In the genomic region with DNA sequence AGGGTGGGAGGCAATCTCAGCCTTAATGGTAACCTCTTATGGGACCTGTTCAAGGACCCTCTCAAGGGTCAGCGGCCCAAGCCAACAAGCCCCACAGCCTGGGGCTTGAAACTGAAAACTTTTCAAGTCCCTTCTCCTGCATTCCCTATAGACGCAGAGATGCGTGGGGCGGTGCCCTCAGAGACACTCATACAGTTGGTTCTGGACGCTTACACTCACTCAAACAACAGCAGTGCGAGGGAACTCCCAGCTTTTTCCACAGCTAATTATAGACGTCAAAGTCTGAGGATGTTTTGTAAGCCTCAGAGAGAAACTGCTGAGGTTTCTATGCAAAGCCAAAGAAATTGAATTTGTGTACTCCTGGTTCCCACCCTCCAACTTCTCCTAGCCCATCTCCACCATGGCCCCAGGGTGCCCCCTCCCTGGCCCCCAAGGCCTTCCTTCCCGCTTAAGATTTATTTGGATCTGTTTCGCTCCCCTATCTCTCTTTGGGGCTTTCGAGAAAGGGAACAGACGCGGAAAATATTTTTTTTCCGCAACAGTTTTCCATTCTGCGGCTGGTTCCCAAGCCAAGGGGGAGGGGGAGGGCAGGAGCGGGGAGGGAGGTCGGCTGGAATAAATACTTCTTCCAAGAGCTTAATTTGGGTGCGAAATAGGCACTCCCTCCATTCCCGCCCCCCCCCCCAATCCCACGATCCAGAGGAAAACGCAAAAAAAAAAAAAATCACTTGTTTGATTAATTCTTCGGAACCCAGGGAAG, we compare ENCODE assay signal across 7 mouse cellular contexts. TPM values are rescaled to one million over a fixed set of nuclear protein-coding genes. Genes with fewer than 3 reads are reported as not detected.
DNase-seq lines count a peak whose midpoint lies in the region; ATAC-seq lines count a peak whose summit lies in the region.

No protein-coding gene starts in this region.

- no peaks in the 10 kb centered on the region for H3K9me3 ChIP-seq in intestine, embryonic 15.5 days
- no peaks in the 10 kb centered on the region for H3K9me3 ChIP-seq in lung, embryonic 16.5 days (ENCODE audit: control insufficient read depth, low read length)
- no peaks in the 10 kb centered on the region for H3K9me3 ChIP-seq in stomach, embryonic 16.5 days (replicated peaks; ENCODE audit: control insufficient read depth, low read length)

- no peak overlapping the region for H3K27ac ChIP-seq in intestine, embryonic 15.5 days
- peak overlapping the region; percentile 70 for H3K27ac ChIP-seq in lung, embryonic 16.5 days (ENCODE audit: low read length)
- peak overlapping the region; percentile 66 for H3K27ac ChIP-seq in stomach, embryonic 16.5 days (ENCODE audit: low read length)

- peak overlapping the region; percentile 94 for H3K4me2 ChIP-seq in intestine, embryonic 15.5 days (replicated peaks)
- H3K4me2 ChIP-seq in lung, embryonic 16.5 days (ENCODE audit: low read depth, low read length) = peak overlapping the region; percentile 96
- peak overlapping the region; percentile 93 for H3K4me2 ChIP-seq in stomach, embryonic 16.5 days (ENCODE audit: low read depth, low read length)

- no peaks in the 10 kb centered on the region for H3K27me3 ChIP-seq in intestine, embryonic 15.5 days (replicated peaks)
- H3K27me3 ChIP-seq in lung, embryonic 16.5 days (ENCODE audit: control insufficient read depth, insufficient read depth, low read depth, low read length) = no peaks in the 10 kb centered on the region
- H3K27me3 ChIP-seq in stomach, embryonic 16.5 days (ENCODE audit: control insufficient read depth, insufficient read depth, low read length) = no peaks in the 10 kb centered on the region

- peak; percentile 37 for ATAC-seq in CD4-positive, CD25-positive, alpha-beta regulatory T cell, adult 4 months
- ATAC-seq in intestine, embryonic 15.5 days = no peak
- peak; percentile 25; the same call in 1 of the 2 replicates for ATAC-seq in lung, embryonic 16.5 days (ENCODE audit: low read depth)
- no peak for ATAC-seq in stomach, embryonic 16.5 days (ENCODE audit: insufficient read depth, low FRiP score)

- whole genome bisulfite sequencing in intestine, embryonic 15.5 days = 7% methylated on average over 21 of the region's 21 CpGs
- 3% methylated on average over 21 of the region's 21 CpGs for WGBS in lung, embryonic 16.5 days
- 2% methylated on average over 21 of the region's 21 CpGs for WGBS in stomach, embryonic 16.5 days

- no peaks in the 10 kb centered on the region for H3K36me3 ChIP-seq in intestine, embryonic 15.5 days
- H3K36me3 ChIP-seq in lung, embryonic 16.5 days (ENCODE audit: control insufficient read depth, insufficient read depth, low read length) = no peaks in the 10 kb centered on the region
- H3K36me3 ChIP-seq in stomach, embryonic 16.5 days (ENCODE audit: control insufficient read depth, insufficient read depth, low read length) = no peaks in the 10 kb centered on the region

- peak overlapping the region; percentile 66 for H3K9ac ChIP-seq in intestine, embryonic 15.5 days
- peak overlapping the region; percentile 72 for H3K9ac ChIP-seq in lung, embryonic 16.5 days (ENCODE audit: low read length)
- peak overlapping the region; percentile 81 for H3K9ac ChIP-seq in stomach, embryonic 16.5 days (ENCODE audit: low read length)

- peak; percentile 34 for DNase-seq in MN1 (ENCODE audit: low spot score)
- DNase-seq in heart, adult 11 months = peak; percentile 96
- DNase-seq in layer of hippocampus, postnatal 10 days (ENCODE audit: low spot score in 2 of 2) = no peak

- H3K4me1 ChIP-seq in intestine, embryonic 15.5 days (replicated peaks) = peaks cover 35% of the 10 kb centered on the region
- peaks cover 27% of the 10 kb centered on the region for H3K4me1 ChIP-seq in lung, embryonic 16.5 days (replicated peaks; ENCODE audit: control insufficient read depth, insufficient read depth, low read length)
- H3K4me1 ChIP-seq in stomach, embryonic 16.5 days (ENCODE audit: control insufficient read depth, insufficient read depth, low read length) = peaks cover 33% of the 10 kb centered on the region

- peak overlapping the region; percentile 65 for H3K4me3 ChIP-seq in intestine, embryonic 15.5 days (replicated peaks)
- H3K4me3 ChIP-seq in lung, embryonic 16.5 days (ENCODE audit: low read length) = peak overlapping the region; percentile 63
- peak overlapping the region; percentile 77 for H3K4me3 ChIP-seq in stomach, embryonic 16.5 days (replicated peaks; ENCODE audit: low read length)

RNA-seq across cellular contexts. Expression of a gene that starts 1.0 kb away (rescaled TPM):
- 10 to 100 TPM in 1 of 2 experiments, 1 to 10 TPM in 1; 9.6 to 12.8 TPM for polyA plus RNA-seq in CD4-positive, CD25-positive, alpha-beta regulatory T cell, adult 4 months (2017; shearing (Covaris generic))
- 18.2 and 19.9 TPM in 2 replicates for polyA plus RNA-seq in intestine, embryonic 15.5 days (2015; fragmentation: Nextera tagmentation; extraction: Ambion mirVana)
- 7.7 and 9.0 TPM in 2 replicates for polyA plus RNA-seq in lung, embryonic 16.5 days (2015; fragmentation: Nextera tagmentation; extraction: Ambion mirVana)
- polyA plus RNA-seq in stomach, embryonic 16.5 days (2015; fragmentation: Nextera tagmentation; extraction: Ambion mirVana) = 22.3 and 23.9 TPM in 2 replicates
- 100 to 1,000 TPM; 102 to 107 TPM for total RNA-seq in layer of hippocampus, postnatal 10 days (2021)

Comparison
In these comparisons a context has a peak if more than half of its experiments do, and no peak if none do; other contexts are left out.
1. ATAC-seq: peak in CD4-positive, CD25-positive, alpha-beta regulatory T cell, adult 4 months (single experiment) and lung, embryonic 16.5 days (single experiment); none in intestine, embryonic 15.5 days (single experiment) and stomach, embryonic 16.5 days (single experiment).
2. DNase-seq: peak in MN1 (single experiment) and heart, adult 11 months (single experiment); none in layer of hippocampus, postnatal 10 days (0 of 2).
3. Peak in every context shown above with its lines, with median percentiles within 50 percentile points of each other: H3K4me2 ChIP-seq, H3K4me3 ChIP-seq and H3K9ac ChIP-seq.